9 mouse cellular contexts compared by ENCODE assay signal in genomic region chr12:81971884-81972362, GRCm38 (mm10).
DNase-seq lines count a peak whose midpoint lies in the region; ATAC-seq and TF ChIP-seq lines count a peak whose summit lies in the region.
"Had no signal": no experiment of that assay in that cellular context is flagged by ENCODE, and none has a peak within 500 bp of the region (broad histone marks: within the 10 kb centered on the region; RNA-seq: fewer than 3 reads in every experiment).

No protein-coding gene starts in this region.

- H3K9me3 ChIP-seq in limb, embryonic 15.5 days, result no peaks in the 10 kb centered on the region
- no peaks in the 10 kb centered on the region for H3K9me3 ChIP-seq in limb, embryonic 10.5 days (replicated peaks)
- H3K9me3 ChIP-seq: hindbrain, embryonic 15.5 days; limb, embryonic 13.5 days had no signal

- no peak overlapping the region for H3K4me2 ChIP-seq in limb, embryonic 15.5 days
- H3K4me2 ChIP-seq: hindbrain, embryonic 15.5 days; limb, embryonic 13.5 days had no signal

- intact Hi-C loops in left cerebral cortex, adult 2 months (cut with DNase I), result loop anchor here (5.0 kb wide), 2 partner anchors 110 to 175 kb away; partner anchors contain the start of gene Pcnx

- H3K36me3 ChIP-seq in limb, embryonic 15.5 days, result peaks cover 67% of the 10 kb centered on the region
- H3K36me3 ChIP-seq in limb, embryonic 10.5 days, result peaks cover 74% of the 10 kb centered on the region

- CTCF ChIA-PET in Patski (lab: Charles Lee), result interaction anchor here (1.6 kb wide), 1 partner anchor 16 kb away, joined by 4 read pairs; no protein-coding TSS in a partner anchor

- POLR2A ChIA-PET in Patski (lab: Charles Lee), result no interaction called here

- 79% methylated on average over 8 of the region's 8 CpGs for WGBS in limb, embryonic 15.5 days
- 91% methylated on average over 8 of the region's 8 CpGs for WGBS in limb, embryonic 10.5 days

- DNase-seq in limb, embryonic 10.5 days (ENCODE audit: low spot score), result no peak
- no peak for DNase-seq in Patski (ENCODE audit: low read depth, low spot score)
- DNase-seq in left cerebral cortex, adult 2 months (ENCODE audit: extremely low spot score in 1 of 2, low spot score in 2 of 2), result peak in 1 of 2 experiments; percentile 26
- DNase-seq in embryo, embryonic 10 days (ENCODE audit: low spot score), result no peak
- DNase-seq in gastrocnemius, postnatal 10 days, result no peak

- H3K27ac ChIP-seq in limb, embryonic 15.5 days, result peak overlapping the region; percentile 54; the same call in 1 of the 2 replicates
- H3K27ac ChIP-seq in limb, embryonic 10.5 days, result no peak overlapping the region
- H3K27ac ChIP-seq in left cerebral cortex, adult 2 months, result peak overlapping the region; percentile 70; the same call in 1 of the 2 replicates
- H3K27ac ChIP-seq: hindbrain, embryonic 15.5 days; limb, embryonic 13.5 days had no signal

- peaks cover 5% of the 10 kb centered on the region; the same call in 1 of the 2 replicates for H3K4me1 ChIP-seq in limb, embryonic 15.5 days
- H3K4me1 ChIP-seq in limb, embryonic 10.5 days, result no peaks in the 10 kb centered on the region
- H3K4me1 ChIP-seq: hindbrain, embryonic 15.5 days; limb, embryonic 13.5 days had no signal

- no peaks in the 10 kb centered on the region for H3K27me3 ChIP-seq in limb, embryonic 15.5 days
- no peaks in the 10 kb centered on the region for H3K27me3 ChIP-seq in limb, embryonic 10.5 days (ENCODE audit: low read depth, poor library complexity, severe bottlenecking)
- H3K27me3 ChIP-seq in Patski, result no peaks in the 10 kb centered on the region
- H3K27me3 ChIP-seq: hindbrain, embryonic 15.5 days; limb, embryonic 13.5 days had no signal

- no peak for TF ChIP-seq CTCF in Patski (IDR thresholded peaks at IDR 0.05)
- no peak for TF ChIP-seq CTCF in left cerebral cortex, adult 2 months (IDR thresholded peaks at IDR 0.05)

- no peak for ATAC-seq in limb, embryonic 15.5 days (ENCODE audit: insufficient number of reproducible peaks, low FRiP score, low TSS enrichment, low read depth)
- ATAC-seq in Patski, result peak; percentile 47
- ATAC-seq in monocyte, adult 5-6 weeks (replicated peaks; ENCODE audit: insufficient number of reproducible peaks, low FRiP score, low TSS enrichment, poor library complexity, severe bottlenecking), result 0 out of 2 replicates have a peak, but pooled peaks have one; percentile 6

- H3K4me3 ChIP-seq in limb, embryonic 15.5 days, result no peak overlapping the region
- no peak overlapping the region for H3K4me3 ChIP-seq in limb, embryonic 10.5 days
- no peak overlapping the region for H3K4me3 ChIP-seq in left cerebral cortex, adult 2 months
- H3K4me3 ChIP-seq: hindbrain, embryonic 15.5 days; limb, embryonic 13.5 days had no signal

- no peak overlapping the region for H3K9ac ChIP-seq in limb, embryonic 15.5 days
- H3K9ac ChIP-seq: hindbrain, embryonic 15.5 days; limb, embryonic 13.5 days had no signal

- in situ Hi-C loops in Patski (cut with MboI; ENCODE audit: low pct_unique_long_range_greater_than_20kb), result no loop called here
